Mouse (Mus musculus) spleen, adult 2 months (tissue): ENCODE measurements around the gene Nol12.

Source experiments
- CTCF ChIP-seq: fragments of 200-500 bp; IDR thresholded peaks from 2 replicates; pipeline ENCODE4 v1.5.1; 2011; ENCODE audit warnings: mild to moderate bottlenecking, inconsistent platforms; ENCODE audit not compliant: insufficient read depth, insufficient read length, insufficient replicate concordance; ENCODE audit errors: extremely low read depth
- POLR2A ChIP-seq: fragments of 200-500 bp; IDR thresholded peaks from 2 replicates; pipeline ENCODE4 v1.6.1; 2011; ENCODE audit warnings: low read depth, low read length, inconsistent platforms

DNA sequence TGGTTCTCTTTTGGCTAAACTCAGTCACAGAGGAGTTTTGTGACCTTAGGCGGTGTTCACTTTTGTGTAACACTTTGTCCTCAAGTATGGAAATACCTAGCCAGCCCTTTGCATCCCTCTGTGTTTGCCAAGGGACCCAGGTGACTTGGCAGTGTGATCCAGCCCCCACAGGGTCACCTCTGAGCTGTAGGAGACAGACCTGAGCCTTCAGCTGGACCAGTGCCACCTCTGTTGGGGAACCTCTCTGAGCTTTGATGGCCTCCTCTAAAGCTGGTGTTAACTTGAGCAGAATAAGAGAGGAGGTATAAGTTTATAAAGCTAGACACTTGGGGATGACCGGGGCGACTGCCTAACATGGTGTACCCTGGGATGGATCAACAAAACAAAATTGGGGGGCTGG is 14.2 kb downstream of the Nol12 start:
- TF ChIP-seq CTCF = no peak
- no peak for TF ChIP-seq POLR2A
